Mouse (Mus musculus) lung, adult 2 months (tissue): ENCODE measurements around the gene Mpp6.

Experiments used
- CTCF ChIP-seq: fragments of 200-500 bp; IDR thresholded peaks from 2 replicates; pipeline ENCODE4 v1.5.1; 2011; ENCODE audit warnings: mild to moderate bottlenecking, low read length, control low read depth; ENCODE audit not compliant: insufficient read depth
- POLR2A ChIP-seq: fragments of 200-500 bp; IDR thresholded peaks from 2 replicates; pipeline ENCODE4 v1.6.1; 2011; ENCODE audit warnings: low read depth, mild to moderate bottlenecking, control low read depth, low read length, borderline replicate concordance; ENCODE audit errors: extremely low read depth

GRCm38 (mm10) chr6:50091462-50092154 is 18.4 kb upstream of the Mpp6 start:
- TF ChIP-seq POLR2A (no peak), CTCF (no peak)
